Mouse (Mus musculus) kidney, postnatal 0 days (tissue): ENCODE data around the gene Etv5. TPM values are rescaled to one million over a fixed set of nuclear protein-coding genes. Genes with fewer than 3 reads are reported as not detected.

Source experiments
- ATAC-seq: fragments of 200-750 bp; cut with Nextera tagmentation; replicated peaks from 2 replicates; pipeline ENCODE4 v1.8.0; 2017; ENCODE audit warnings: low read depth, moderate number of reproducible peaks, moderate TSS enrichment, moderate library complexity; ENCODE audit not compliant: low FRiP score
- DNase-seq: peaks from one replicate; pipeline ENCODE4 v3.0.0-alpha.2; 2016; ENCODE audit warnings: low spot score
- H3K27ac ChIP-seq: fragments of 300-500 bp; sonication (generic); 2 replicates; pipeline ENCODE4 v1.5.1; 2014; ENCODE audit warnings: mild to moderate bottlenecking
- H3K27me3 ChIP-seq: fragments of 300-500 bp; sonication (generic); 2 replicates; pipeline ENCODE4 v1.6.1; 2014; ENCODE audit warnings: low read length, mixed read lengths; ENCODE audit not compliant: insufficient read depth
- H3K36me3 ChIP-seq: fragments of 300-500 bp; sonication (generic); 2 replicates; pipeline ENCODE4 v1.6.1; 2014; ENCODE audit warnings: low read length, mixed read lengths; ENCODE audit not compliant: insufficient read depth
- H3K4me1 ChIP-seq: fragments of 300-500 bp; sonication (generic); replicated peaks from 2 replicates; pipeline ENCODE4 v1.6.1; 2014; ENCODE audit warnings: antibody characterized with exemption, low read length, mixed read lengths; ENCODE audit not compliant: insufficient read depth
- H3K4me2 ChIP-seq: fragments of 300-500 bp; sonication (generic); 2 replicates; pipeline ENCODE4 v1.6.1; 2014; ENCODE audit warnings: mild to moderate bottlenecking, low read length, moderate library complexity, mixed read lengths
- H3K4me3 ChIP-seq: fragments of 300-500 bp; sonication (generic); replicated peaks from 2 replicates; pipeline ENCODE4 v1.5.1; 2014; ENCODE audit warnings: low read depth, low read length
- H3K9ac ChIP-seq: fragments of 300-500 bp; sonication (generic); 2 replicates; pipeline ENCODE4 v1.6.1; 2014; ENCODE audit warnings: low read depth, low read length
- H3K9me3 ChIP-seq: fragments of 300-500 bp; sonication (generic); replicated peaks from 2 replicates; pipeline ENCODE4 v1.6.1; 2016; ENCODE audit warnings: low read length, inconsistent platforms, mixed read lengths
- CTCF ChIP-seq: IDR thresholded peaks from 2 replicates; pipeline ENCODE4 v1.5.1; 2016; ENCODE audit warnings: antibody characterized with exemption, low read depth, mild to moderate bottlenecking, moderate library complexity
- WGBS: fragments of 180-500 bp; shearing (Covaris S2); extraction: QIAGEN DNeasy Blood & Tissue Kit; methylation state at CpG from one replicate; pipeline ENCODE4 v1.1.7; 2014; 5-methylcytosine and 5-hydroxymethylcytosine counted together
- polyA plus RNA-seq: library from polyadenylated mRNA; unstranded; fragments of >200 nt; fragmentation: Nextera tagmentation; extraction: Ambion mirVana; gene quantifications from 2 replicates; pipeline ENCODE4 v1.2.1, GENCODE M21; 2015

Gene Etv5
- polyA plus RNA-seq, 1 experiment from 2014 or later = 45.8 TPM

DNA sequence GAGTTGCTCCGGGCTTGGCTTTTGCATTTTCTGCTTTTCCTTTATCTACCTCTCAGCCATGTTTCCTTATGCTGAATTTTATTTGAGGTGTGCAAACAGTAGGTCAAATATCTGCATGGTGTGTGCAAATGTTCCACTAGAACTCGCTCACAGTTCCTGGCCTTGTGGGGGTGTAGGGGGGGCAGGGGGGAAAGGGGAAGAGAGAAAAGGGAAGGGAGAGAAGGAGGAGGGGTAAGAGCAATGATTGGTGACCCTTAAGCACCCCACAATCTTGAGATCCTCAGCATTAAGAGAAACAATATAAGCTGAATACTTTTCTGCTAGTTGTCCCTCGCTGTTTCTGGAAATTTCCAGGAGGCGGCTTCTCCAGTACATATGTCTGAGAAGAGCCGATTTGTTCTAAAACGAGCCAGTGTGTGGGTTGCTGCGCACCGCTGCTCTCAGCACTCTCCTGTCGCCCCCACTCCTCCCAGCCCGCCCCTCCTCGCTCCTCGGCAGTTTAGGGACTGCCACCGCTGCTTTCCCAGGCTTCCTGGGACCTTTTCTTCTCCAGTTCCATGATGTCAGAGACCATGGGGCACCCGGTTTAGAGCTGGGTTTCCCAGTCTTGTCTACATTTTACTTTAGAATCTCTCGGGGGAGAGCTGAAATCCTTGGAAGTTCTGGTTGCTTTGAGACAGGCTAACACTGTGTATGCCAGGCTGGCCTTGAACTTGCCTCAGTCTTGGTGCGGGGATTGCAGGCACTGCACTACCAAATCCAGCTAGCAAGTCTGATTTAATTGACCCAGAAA, 90.8 kb downstream of the Etv5 start:
- H3K27ac ChIP-seq = no peak overlapping the region
- peak overlapping the region; percentile 34; the same call in 1 of the 2 replicates for H3K4me2 ChIP-seq
- H3K27me3 ChIP-seq = no peaks in the 10 kb centered on the region
- ATAC-seq = no peak
- H3K4me3 ChIP-seq = no peak overlapping the region
- H3K9ac ChIP-seq = no peak overlapping the region
- H3K4me1 ChIP-seq = no peaks in the 10 kb centered on the region; the same call in 1 of the 2 replicates
- 30% methylated on average over 16 of the region's 16 CpGs for WGBS
- DNase-seq = peak; percentile 21
- H3K36me3 ChIP-seq = no peaks in the 10 kb centered on the region
- TF ChIP-seq CTCF = no peak
- H3K9me3 ChIP-seq = no peaks in the 10 kb centered on the region

DNA sequence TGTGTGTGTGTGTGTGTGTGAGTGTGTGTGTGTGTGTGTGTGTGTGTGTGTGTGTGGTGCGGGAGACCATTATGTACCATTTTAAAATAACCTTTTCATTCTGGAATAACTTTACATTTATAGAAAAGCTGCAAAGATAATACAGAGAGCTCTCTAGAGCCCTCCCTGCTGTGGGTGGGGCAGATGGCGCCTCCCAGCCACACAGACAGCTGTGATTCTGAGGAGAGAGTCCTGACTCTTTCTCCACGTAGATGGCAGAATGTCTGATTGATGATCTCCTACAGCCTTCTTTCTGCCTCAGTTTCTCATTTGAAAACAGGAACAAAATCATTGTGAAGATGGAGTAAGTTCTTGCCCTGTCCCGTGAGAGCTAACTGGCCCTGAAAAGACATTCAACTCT, 91.5 kb downstream of the Etv5 start:
- Histone ChIP-seq H3K4me1 (no peaks in the 10 kb centered on the region; the same call in 1 of the 2 replicates), H3K9ac (no peak overlapping the region), H3K27ac (no peak overlapping the region), H3K4me2 (no peak overlapping the region), H3K27me3 (no peaks in the 10 kb centered on the region), H3K36me3 (no peaks in the 10 kb centered on the region), H3K9me3 (no peaks in the 10 kb centered on the region), H3K4me3 (no peak overlapping the region)
- no peak for TF ChIP-seq CTCF
- no peak for DNase-seq
- WGBS = 75% methylated on average over 4 of the region's 4 CpGs
- no peak for ATAC-seq

DNA sequence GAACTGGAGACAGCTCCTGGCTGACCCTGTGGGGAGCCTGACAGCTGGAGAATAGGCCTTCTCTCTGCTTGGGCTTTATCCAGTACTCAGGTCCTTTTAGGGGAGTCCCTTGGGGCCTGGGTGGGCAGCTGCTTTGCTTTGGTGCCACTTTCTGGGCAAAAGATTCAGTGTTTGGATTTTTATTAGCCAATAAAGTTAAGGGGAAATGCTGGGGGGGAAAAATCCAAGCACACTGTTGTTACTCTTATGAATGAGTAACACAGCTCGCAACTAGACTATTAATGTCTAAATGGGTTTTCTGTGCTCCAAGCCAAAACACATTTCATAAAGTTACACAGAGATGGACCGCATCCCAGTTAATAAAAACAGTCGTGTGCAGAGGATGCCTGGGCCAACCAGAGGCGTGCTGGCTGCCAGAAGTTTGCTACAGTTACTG, 98.3 kb downstream of the Etv5 start:
- no peak for TF ChIP-seq CTCF
- Histone ChIP-seq H3K4me2 (no peak overlapping the region), H3K9me3 (no peaks in the 10 kb centered on the region), H3K27me3 (no peaks in the 10 kb centered on the region), H3K9ac (no peak overlapping the region), H3K4me1 (no peaks in the 10 kb centered on the region), H3K27ac (no peak overlapping the region), H3K4me3 (no peak overlapping the region), H3K36me3 (no peaks in the 10 kb centered on the region)
- WGBS = 53% methylated on average over 4 of the region's 4 CpGs
- peak; percentile 35 for DNase-seq
- ATAC-seq = no peak

DNA sequence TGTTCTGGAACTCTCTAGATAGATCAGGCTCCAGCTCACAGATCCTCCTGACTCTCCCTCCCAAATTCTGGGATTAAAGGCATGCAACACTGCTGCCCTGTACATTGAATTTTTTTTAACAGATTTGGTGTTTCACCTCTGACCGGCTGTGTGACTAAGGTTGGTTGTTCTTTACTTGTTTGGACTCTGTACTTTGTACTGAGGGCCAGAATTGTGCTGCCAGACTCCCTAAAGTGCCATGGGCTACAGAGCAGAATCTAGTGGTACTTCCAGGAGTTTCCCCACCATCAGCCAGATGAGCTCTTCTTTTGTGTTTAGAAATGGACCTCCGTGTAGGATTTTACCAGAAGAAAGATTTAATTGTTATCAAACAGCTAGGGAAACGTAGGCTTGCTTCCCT, 103.7 kb downstream of the Etv5 start:
- Histone ChIP-seq H3K9me3 (no peaks in the 10 kb centered on the region), H3K4me1 (no peaks in the 10 kb centered on the region), H3K36me3 (no peaks in the 10 kb centered on the region), H3K4me2 (no peak overlapping the region), H3K27ac (no peak overlapping the region), H3K27me3 (no peaks in the 10 kb centered on the region), H3K4me3 (no peak overlapping the region), H3K9ac (no peak overlapping the region)
- DNase-seq = no peak
- ATAC-seq = no peak
- TF ChIP-seq CTCF = no peak
- 63% methylated on average over 3 of the region's 3 CpGs for WGBS

Other genes starting within 250 kb of the Etv5 start
- gene Tra2b, start 173.7 kb downstream of the Etv5 start, polyA plus RNA-seq = 242 and 280 TPM in 2 replicates
- 0.51 and 0.67 TPM in 2 replicates for gene Dgkg, start 217.5 kb upstream of the Etv5 start, polyA plus RNA-seq